Mouse (Mus musculus) T-helper 17 cell (primary cell): ENCODE measurements around the gene Srgap2.
"Not testable (repeated sequence)": the region's sequence is repeated elsewhere in the genome, so short reads cannot be mapped to it uniquely, and the experiment has no call there.

Experiments
- in situ Hi-C, 2 experiments: fragments of 300-600 bp; cut with MboI, MseI; formaldehyde crosslinking; loops; 1 replicate in 1 of 2; 2 replicates in 1 of 2; pipeline ENCODE4 v1.15.1; 2025; ENCODE audit warnings: high pct_unique_total_duplicates in 2 of 2

The Srgap2 gene

GRCm38 (mm10) chr1:131346916-131347555 is 180.1 kb downstream of the Srgap2 start:
- in situ Hi-C loops: no loop called here

DNA sequence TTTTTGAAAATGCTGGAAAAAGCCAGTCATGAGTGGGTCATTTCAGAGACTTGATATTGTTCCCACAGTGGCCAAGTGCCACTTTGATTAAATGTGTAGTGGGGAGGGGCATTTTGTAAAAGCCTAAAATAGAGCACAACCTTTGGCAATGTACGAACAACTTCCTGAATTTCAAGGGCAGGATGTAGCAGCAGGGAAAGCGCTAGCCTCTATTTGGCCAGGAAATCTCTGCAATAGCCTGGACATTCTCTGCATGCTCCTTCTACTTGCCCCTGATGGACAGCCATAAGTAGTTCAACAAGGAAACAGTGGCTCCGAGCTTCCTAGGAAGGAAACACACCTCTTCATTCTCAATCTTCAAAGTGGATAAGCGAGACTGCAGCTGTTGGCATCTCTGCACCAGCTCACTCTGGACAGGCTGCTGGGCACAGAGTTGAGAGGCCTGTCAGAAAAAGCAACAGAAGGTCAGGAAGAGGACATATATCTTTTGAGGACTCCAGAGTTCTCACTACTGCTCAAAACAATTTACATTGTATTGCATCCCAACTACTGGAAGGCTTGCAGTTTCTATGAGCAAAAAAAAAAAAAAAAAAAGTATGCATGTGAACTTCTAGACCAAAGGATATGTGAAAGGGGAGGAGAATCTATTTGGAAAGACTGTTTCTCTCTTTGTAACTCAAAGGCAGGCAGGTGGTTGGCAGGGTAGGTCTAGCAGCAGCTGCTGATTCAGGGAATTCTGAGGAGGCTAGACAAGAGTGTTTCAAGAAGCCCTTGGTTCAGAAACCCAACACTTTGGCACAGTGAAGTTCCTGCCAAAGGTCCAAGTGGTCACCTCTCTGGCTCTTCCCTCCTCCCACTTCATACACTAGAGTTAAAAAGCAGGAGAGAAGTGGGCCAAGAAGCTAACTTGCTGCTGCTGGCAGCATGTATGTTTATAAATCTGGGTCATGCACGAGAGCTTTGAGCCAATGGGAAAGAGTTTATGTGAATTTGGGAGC is 181.4 kb downstream of the Srgap2 start:
- in situ Hi-C loops: no loop called here

DNA sequence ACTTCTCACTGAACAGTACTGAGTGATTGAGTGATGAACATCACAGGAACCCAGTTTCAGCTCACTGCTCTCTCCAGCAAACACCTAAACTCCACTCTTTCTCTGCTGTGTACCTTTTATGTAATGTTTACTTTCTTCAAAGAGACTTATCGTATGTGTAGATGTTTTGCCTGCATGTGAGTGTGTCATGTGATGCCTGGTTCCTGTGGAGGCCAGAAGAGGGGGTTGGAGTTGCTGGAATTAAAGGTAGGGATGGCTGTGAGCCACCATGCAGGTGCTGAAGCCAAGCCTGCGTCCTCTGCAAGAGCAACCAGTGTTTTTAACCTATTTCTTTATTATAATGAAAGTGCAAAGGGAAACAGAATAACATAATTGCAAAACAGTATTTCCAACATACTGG is 182.5 kb downstream of the Srgap2 start:
- in situ Hi-C loops: no loop called here

- in situ Hi-C loops: no loop called here
Observed at GRCm38 (mm10) chr1:131336017-131336416, 191.1 kb downstream of the Srgap2 start.

GRCm38 (mm10) chr1:131335604-131336003 is 191.5 kb downstream of the Srgap2 start:
- in situ Hi-C loops: no loop called here

- in situ Hi-C loops: no loop called here
Observed at GRCm38 (mm10) chr1:131331180-131331579, 196.0 kb downstream of the Srgap2 start.

GRCm38 (mm10) chr1:131329093-131329492 is 198.1 kb downstream of the Srgap2 start:
- in situ Hi-C loops: not testable (repeated sequence)

DNA sequence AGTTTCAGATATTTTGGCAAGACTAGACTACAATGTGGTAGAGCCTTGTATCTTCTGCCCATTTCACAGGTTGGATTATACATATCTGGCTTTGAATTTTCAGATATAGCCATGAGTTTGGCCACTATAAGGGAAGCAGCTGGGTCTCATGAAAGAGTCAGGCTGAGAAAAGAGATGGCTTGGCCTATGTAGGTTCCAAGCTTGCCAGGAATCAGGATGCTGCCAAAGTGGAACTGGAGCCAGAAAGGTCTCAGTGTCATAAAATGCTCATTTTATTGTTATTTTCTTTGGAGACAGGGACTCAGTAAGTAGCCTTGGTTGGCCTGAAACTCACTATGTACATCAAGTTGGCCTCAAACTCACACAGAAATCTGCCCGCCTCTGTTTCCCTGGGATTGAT is 200.0 kb downstream of the Srgap2 start:
- in situ Hi-C loops: no loop called here

DNA sequence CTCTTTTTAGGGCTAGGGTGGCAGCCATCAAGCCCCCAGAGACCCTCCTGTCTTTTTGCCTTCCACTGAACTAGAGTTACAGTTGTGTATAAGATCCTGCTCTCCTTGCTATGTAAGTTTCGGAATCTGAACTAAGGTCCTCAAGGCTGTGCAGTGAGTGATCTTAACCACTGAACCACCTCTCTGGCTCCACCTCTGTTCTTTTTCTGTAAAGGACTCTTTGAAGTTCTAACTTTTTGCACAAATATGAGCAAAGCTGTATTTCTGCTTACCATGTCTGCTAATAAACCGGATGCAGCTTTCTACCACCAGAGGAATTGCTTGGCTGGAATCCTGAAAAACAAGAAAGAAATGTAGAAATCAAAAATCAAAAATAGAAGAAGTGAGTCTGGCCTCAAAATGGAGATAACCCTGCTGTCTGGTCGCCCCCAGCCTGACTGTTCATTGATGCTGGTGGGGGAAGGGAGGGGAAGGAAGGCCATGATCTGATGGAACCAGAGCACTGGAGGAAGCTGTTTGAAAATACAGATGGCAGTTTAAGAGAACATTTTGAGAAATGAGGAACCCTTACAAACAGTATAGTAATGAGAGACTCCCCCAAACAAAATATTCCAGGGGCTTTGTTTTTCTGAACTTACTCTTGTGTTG is 202.2 kb downstream of the Srgap2 start:
- in situ Hi-C loops: loop anchor here in 1 of 2 experiments (5.0 kb wide), 1 partner anchor 38 kb away; no protein-coding TSS in a partner anchor

DNA sequence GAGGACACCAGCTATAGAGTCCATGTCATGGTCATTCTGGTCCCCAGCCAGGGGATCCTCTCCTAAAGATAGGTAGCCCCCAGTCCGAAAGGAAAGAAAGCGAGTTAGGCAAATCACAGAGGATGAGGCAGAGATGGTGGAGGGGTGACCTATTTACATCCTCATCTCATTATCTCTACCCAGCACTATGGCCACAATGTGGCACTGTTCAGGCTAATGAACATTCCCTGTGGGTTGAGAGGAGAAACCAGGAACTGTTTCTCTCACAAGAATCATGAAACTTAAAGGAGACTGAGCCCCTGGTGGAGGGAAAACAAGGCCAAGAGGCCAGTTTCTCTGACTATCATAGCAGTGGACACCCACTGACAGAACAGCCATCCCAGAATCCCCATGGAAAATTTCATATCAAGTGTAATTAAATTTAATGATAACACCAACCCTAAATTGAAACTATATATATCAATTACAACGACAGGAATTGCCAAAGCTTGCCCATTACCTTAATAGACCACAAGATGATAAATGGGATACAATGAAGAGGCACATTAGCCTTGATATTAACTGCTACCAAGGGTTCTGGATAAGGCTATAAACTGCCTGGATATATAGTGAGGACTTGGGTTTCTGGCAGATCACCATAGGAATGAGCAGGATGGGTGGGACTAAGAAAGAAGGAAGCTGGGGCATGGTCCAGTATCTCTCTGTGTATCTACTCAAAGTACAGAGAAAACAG is 207.4 kb downstream of the Srgap2 start:
- in situ Hi-C loops: loop anchor here in 1 of 2 experiments (5.0 kb wide), 1 partner anchor 32 kb away; no protein-coding TSS in a partner anchor

DNA sequence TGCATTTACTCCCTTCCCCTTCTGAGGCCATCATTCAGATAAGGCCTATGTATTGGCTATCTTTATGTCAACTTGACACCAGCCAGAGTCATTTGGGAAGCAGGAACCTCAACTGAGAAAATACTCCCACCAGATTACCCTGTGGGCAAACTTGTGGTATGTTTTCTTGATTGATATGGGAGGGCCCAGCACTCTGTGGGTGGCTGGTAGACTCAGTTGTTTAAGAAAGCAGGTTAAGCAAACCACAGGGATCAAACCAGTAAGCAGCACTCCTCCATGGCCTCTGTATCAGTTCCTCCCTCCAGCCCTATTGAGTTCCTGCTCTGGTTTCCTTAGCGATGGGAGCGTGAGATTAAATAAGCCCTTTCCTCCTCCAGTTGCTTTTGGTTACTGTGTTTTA is 208.8 kb downstream of the Srgap2 start:
- in situ Hi-C loops: no loop called here

DNA sequence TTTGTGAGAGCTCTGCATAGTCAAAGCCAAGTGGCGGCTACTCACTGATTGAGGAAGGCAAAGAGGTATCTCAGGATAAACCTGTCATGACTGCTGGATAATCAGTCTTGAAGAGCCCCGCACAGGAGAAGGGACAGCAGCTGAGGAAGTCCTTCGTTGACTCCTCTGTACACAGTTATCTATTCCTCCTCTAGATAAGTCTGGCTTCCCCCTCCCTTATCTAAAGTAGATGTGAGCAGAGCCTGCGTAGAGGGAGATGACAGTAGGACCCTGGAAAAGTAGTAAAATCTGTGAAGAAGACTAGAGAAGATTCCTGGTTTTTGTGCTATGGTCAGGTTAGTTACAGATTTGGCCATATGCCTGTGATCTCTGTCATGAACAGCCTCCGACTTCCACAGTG is 209.5 kb downstream of the Srgap2 start:
- in situ Hi-C loops: no loop called here

DNA sequence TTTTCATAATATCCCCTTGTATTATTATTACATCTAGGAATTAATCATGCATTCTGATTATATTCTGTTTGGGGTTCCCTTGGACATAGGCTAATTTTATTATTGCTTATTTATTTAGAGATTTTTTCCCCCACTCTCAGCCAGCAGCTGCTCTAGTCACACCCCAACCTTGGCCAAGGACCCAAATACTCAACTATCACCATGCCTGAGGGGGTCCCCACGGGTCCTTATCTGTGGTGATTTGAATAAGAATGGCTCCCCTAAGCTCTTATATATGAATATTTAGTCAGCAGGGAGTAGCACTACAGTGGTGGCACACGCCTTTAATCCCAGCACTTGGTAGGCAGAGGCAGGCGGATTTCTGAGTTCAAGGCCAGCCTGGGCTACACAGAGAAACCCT is 215.9 kb downstream of the Srgap2 start:
- in situ Hi-C loops: no loop called here

DNA sequence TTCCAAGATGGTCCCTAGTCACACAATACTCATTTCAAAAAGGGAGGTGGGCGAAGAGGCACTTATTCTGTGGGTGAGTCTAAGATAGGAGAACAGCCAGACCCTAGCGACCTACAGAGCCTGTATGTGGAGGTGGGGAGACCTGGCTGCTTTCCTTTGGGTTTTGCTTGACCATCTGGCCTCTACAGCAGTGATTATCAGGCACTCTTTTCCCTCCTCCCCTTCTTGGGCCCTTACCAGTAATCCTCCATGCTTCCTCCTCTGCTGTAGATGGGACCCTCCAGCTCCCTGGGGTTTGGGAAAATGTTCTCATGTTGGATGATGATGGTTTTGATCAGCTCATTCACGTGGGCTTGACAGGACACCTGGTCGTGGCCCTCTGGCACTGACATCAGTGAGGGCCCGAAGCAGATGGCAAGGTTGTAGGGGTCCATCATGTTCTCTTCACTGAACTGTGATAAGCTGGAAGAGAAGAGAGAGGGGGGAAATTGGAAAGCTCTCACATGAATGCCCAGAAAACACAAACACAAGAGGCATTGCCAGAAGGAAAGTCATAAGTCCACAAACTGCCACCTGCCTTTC is 216.8 kb downstream of the Srgap2 start:
- in situ Hi-C loops: no loop called here

- in situ Hi-C loops: no loop called here
Observed at GRCm38 (mm10) chr1:131300750-131301149, 226.4 kb downstream of the Srgap2 start.

DNA sequence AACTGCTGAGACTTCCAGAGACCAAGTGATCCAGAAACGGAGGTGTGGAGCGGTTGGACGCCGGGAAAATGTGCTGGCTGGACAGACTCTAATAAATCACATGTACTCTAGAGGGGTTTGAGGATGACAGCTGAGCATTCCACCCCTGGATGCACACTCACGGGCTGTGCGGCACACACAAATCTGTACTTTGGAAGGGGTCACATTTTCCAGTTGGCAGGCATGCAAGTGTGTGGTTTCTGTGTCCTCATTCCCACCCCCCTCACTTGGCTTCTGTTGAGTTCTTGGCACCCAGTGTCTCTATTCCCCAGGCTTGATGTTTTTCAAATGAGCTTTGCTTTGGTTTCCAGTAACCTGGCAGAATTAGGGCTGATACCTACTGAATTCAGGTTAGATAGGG is 227.4 kb downstream of the Srgap2 start:
- in situ Hi-C loops: no loop called here

GRCm38 (mm10) chr1:131299240-131299639 is 227.9 kb downstream of the Srgap2 start:
- in situ Hi-C loops: no loop called here

- in situ Hi-C loops: no loop called here
Observed at GRCm38 (mm10) chr1:131298171-131298570, 229.0 kb downstream of the Srgap2 start.

DNA sequence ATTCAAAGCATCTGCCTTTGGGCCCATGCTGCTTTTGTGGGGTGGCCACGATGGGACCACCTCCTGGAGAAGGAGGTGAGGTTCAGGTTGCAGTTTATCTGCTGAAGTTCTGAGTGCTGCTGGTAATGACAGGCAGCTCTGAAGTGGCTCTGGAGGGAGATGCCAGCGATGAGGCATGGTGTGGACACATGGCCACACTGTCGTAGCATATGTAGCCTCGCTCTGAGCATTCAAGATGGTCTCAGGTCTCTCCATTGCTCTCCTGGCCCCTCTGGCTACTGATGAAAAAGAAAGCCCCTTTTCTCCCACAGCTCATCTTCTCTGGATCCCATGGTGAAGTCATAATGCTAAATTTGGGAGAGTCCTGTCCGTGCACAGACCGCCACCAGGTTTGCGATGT is 230.4 kb downstream of the Srgap2 start:
- in situ Hi-C loops: no loop called here

- in situ Hi-C loops: no loop called here
Observed at GRCm38 (mm10) chr1:131295200-131295599, 232.0 kb downstream of the Srgap2 start.

DNA sequence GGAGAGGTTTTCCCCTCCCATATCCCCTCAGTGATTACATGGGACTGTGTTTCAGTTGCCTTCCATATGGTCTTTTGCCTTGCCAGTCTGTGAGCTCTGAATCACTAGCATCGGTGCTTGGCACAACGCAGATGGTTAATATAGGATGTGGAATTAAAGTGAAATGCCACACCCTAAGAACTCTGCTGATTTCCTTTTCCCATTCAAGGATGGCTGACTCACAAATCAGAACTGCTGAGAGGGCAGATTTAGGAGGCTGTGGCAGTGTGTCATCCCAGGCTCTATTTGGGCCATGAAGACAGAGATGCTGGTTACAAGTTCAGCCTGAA is 233.3 kb downstream of the Srgap2 start:
- in situ Hi-C loops: loop anchor here in 1 of 2 experiments (5.0 kb wide), 1 partner anchor 263 kb away; no protein-coding TSS in a partner anchor
